In genomic region chr7:75299245-75299644, GRCm38 (mm10) we compare ENCODE assay signal across 17 mouse cellular contexts. TPM values are rescaled to one million over a fixed set of nuclear protein-coding genes. Genes with fewer than 3 reads are reported as not detected.
DNase-seq lines count a peak whose midpoint lies in the region; ATAC-seq and TF ChIP-seq lines count a peak whose summit lies in the region.
"Had no signal": no experiment of that assay in that cellular context is flagged by ENCODE, and none has a peak within 500 bp of the region (broad histone marks: within the 10 kb centered on the region; RNA-seq: fewer than 3 reads in every experiment).

No protein-coding gene starts in this region.

- TF ChIP-seq CTCF in midbrain, postnatal 0 days (IDR thresholded peaks at IDR 0.05) = no peak
- TF ChIP-seq CTCF in stomach, postnatal 0 days (IDR thresholded peaks at IDR 0.05; ENCODE audit: low read depth) = no peak

- H3K4me2 ChIP-seq in midbrain, postnatal 0 days (ENCODE audit: low read depth, low read length, poor library complexity, severe bottlenecking) = no peak overlapping the region
- H3K4me2 ChIP-seq in stomach, postnatal 0 days (replicated peaks; ENCODE audit: low read depth) = no peak overlapping the region
- H3K4me2 ChIP-seq: heart, embryonic 12.5 days; hindbrain, embryonic 15.5 days had no signal

- peak; percentile 47 for DNase-seq in heart, embryonic 10.5 days (ENCODE audit: low spot score)
- DNase-seq in heart, postnatal 36 days = no peak
- peak; percentile 81 to 90 for DNase-seq in cerebellum, adult 18-20 months
- DNase-seq in cerebellum, adult 9-11 months = peak; percentile 93
- DNase-seq in cerebellum, postnatal 36 days = peak; percentile 80 to 84
- no peak for DNase-seq in layer of hippocampus, adult 8-10 months (ENCODE audit: low spot score in 2 of 2)
- DNase-seq in midbrain, postnatal 0 days (ENCODE audit: low spot score) = no peak
- DNase-seq in stomach, postnatal 0 days (ENCODE audit: low spot score) = no peak
- DNase-seq: adrenal gland, postnatal 10 days; gastrocnemius, postnatal 36 days; heart, adult 18-20 months; kidney, adult 2 months had no signal

- H3K27me3 ChIP-seq in heart, embryonic 10.5 days (ENCODE audit: insufficient read depth, poor library complexity, severe bottlenecking) = peaks cover 1% of the 10 kb centered on the region; the same call in 1 of the 2 replicates
- H3K27me3 ChIP-seq in midbrain, postnatal 0 days (ENCODE audit: insufficient read depth, low read length) = no peaks in the 10 kb centered on the region
- H3K27me3 ChIP-seq in stomach, postnatal 0 days (ENCODE audit: control insufficient read depth, insufficient read depth, low read length) = no peaks in the 10 kb centered on the region
- H3K27me3 ChIP-seq: hindbrain, embryonic 15.5 days had no signal

- no peak for TF ChIP-seq EP300 in stomach, postnatal 0 days (optimal IDR thresholded peaks at IDR 0.05)

- no peak overlapping the region for H3K27ac ChIP-seq in heart, embryonic 10.5 days
- H3K27ac ChIP-seq in midbrain, postnatal 0 days (ENCODE audit: low read depth, low read length) = no peak overlapping the region
- no peak overlapping the region for H3K27ac ChIP-seq in stomach, postnatal 0 days (replicated peaks)
- H3K27ac ChIP-seq: embryonic facial prominence, embryonic 10.5 days; hindbrain, embryonic 15.5 days had no signal

- H3K36me3 ChIP-seq in heart, embryonic 10.5 days = no peaks in the 10 kb centered on the region
- no peaks in the 10 kb centered on the region for H3K36me3 ChIP-seq in midbrain, postnatal 0 days (ENCODE audit: insufficient read depth, low read length)
- no peaks in the 10 kb centered on the region for H3K36me3 ChIP-seq in stomach, postnatal 0 days (ENCODE audit: control insufficient read depth, insufficient read depth, low read length)
- H3K36me3 ChIP-seq: embryonic facial prominence, embryonic 10.5 days; heart, embryonic 12.5 days; hindbrain, embryonic 15.5 days had no signal

- H3K9me3 ChIP-seq in heart, embryonic 10.5 days = no peaks in the 10 kb centered on the region
- no peaks in the 10 kb centered on the region for H3K9me3 ChIP-seq in midbrain, postnatal 0 days (ENCODE audit: low read length)
- no peaks in the 10 kb centered on the region for H3K9me3 ChIP-seq in stomach, postnatal 0 days (ENCODE audit: control insufficient read depth, low read length)
- H3K9me3 ChIP-seq: embryonic facial prominence, embryonic 10.5 days; heart, embryonic 12.5 days; hindbrain, embryonic 15.5 days had no signal

- 85% methylated on average over 4 of the region's 4 CpGs for WGBS in heart, embryonic 10.5 days
- WGBS in midbrain, postnatal 0 days = 79% methylated on average over 4 of the region's 4 CpGs
- WGBS in stomach, postnatal 0 days = 84% methylated on average over 4 of the region's 4 CpGs

- no peaks in the 10 kb centered on the region for H3K4me1 ChIP-seq in heart, embryonic 10.5 days
- H3K4me1 ChIP-seq in midbrain, postnatal 0 days (ENCODE audit: insufficient read depth, low read length) = no peaks in the 10 kb centered on the region
- H3K4me1 ChIP-seq in stomach, postnatal 0 days (replicated peaks; ENCODE audit: control insufficient read depth, insufficient read depth) = no peaks in the 10 kb centered on the region
- H3K4me1 ChIP-seq: heart, embryonic 12.5 days had no signal

- H3K9ac ChIP-seq in midbrain, postnatal 0 days (replicated peaks; ENCODE audit: low read length, poor library complexity, severe bottlenecking) = no peak overlapping the region
- H3K9ac ChIP-seq in stomach, postnatal 0 days (ENCODE audit: low read length) = no peak overlapping the region
- H3K9ac ChIP-seq: heart, embryonic 12.5 days; hindbrain, embryonic 15.5 days had no signal

- intact Hi-C loops in heart, postnatal 36 days (cut with DNase I) = no loop called here

- no peak overlapping the region for H3K4me3 ChIP-seq in heart, embryonic 10.5 days
- no peak overlapping the region for H3K4me3 ChIP-seq in midbrain, postnatal 0 days (ENCODE audit: low read depth, low read length)
- no peak overlapping the region for H3K4me3 ChIP-seq in stomach, postnatal 0 days (ENCODE audit: low read depth, low read length)
- H3K4me3 ChIP-seq: embryonic facial prominence, embryonic 10.5 days; heart, embryonic 12.5 days; hindbrain, embryonic 15.5 days had no signal

- no peak for ATAC-seq in midbrain, postnatal 0 days (ENCODE audit: low FRiP score)
- ATAC-seq in stomach, postnatal 0 days (ENCODE audit: low FRiP score, low TSS enrichment) = no peak
- ATAC-seq: forebrain, embryonic 14.5 days; intestine, embryonic 16.5 days had no signal

RNA-seq across cellular contexts. Expression of gene Sv2b, which starts 9.8 kb away (rescaled TPM):
- 0.41 and 0.91 TPM in 2 replicates for polyA plus RNA-seq in heart, embryonic 10.5 days (2016; fragmentation: Nextera tagmentation; extraction: Ambion mirVana)
- total RNA-seq in heart, postnatal 36 days (2021) = under 1 TPM; 0.24 to 0.25 TPM
- total RNA-seq in layer of hippocampus, adult 8-10 months (2022) = 100 to 1,000 TPM; 269 to 356 (median 311) TPM
- 36.8 and 42.2 TPM in 2 replicates for total RNA-seq in midbrain, postnatal 0 days (2014; rRNA removed)
- 12.9 and 13.7 TPM in 2 replicates for polyA plus RNA-seq in midbrain, postnatal 0 days (2015; fragmentation: Nextera tagmentation; extraction: Ambion mirVana)
- 0.67 and 0.80 TPM in 2 replicates for polyA plus RNA-seq in stomach, postnatal 0 days (2015; fragmentation: Nextera tagmentation; extraction: Ambion mirVana)
- polyA plus RNA-seq: kidney, adult 2 months had no signal

Comparison
In these comparisons a context has a peak if more than half of its experiments do, and no peak if none do; other contexts are left out.
1. DNase-seq: peak in heart, embryonic 10.5 days (single experiment), cerebellum, adult 18-20 months (2 of 2), cerebellum, adult 9-11 months (single experiment) and cerebellum, postnatal 36 days (2 of 2); none in heart, postnatal 36 days (0 of 2), layer of hippocampus, adult 8-10 months (0 of 2), midbrain, postnatal 0 days (single experiment) and stomach, postnatal 0 days (single experiment).
2. RNA of gene Sv2b, which starts 9.8 kb away (total RNA-seq): 269 to 356 TPM in layer of hippocampus, adult 8-10 months and 36.8 to 42.2 TPM in midbrain, postnatal 0 days; 0.24 to 0.25 TPM in heart, postnatal 36 days; every median in the first group is over 10 times any median in the second.